Mouse (Mus musculus) intestine, embryonic 16.5 days (tissue): Measurements from ENCODE around the gene C330007P06Rik. TPM values are rescaled to one million over a fixed set of nuclear protein-coding genes. Genes with fewer than 3 reads are reported as not detected.
A peak's percentile ranks its signal among the peaks of the same experiment; 100 is the strongest.

Experiments
- ATAC-seq: fragments of 200-750 bp; cut with Nextera tagmentation; 2 replicates; pipeline ENCODE4 v1.8.0; 2017; ENCODE audit warnings: moderate TSS enrichment, moderate library complexity
- H3K27ac ChIP-seq: fragments of 300-500 bp; sonication (generic); 2 replicates; pipeline ENCODE4 v1.5.1; 2014; ENCODE audit warnings: mild to moderate bottlenecking, low read length
- H3K27me3 ChIP-seq: fragments of 300-500 bp; sonication (generic); replicated peaks from 2 replicates; pipeline ENCODE4 v1.6.1; 2014; ENCODE audit warnings: low read length, control low read depth, mixed read lengths; ENCODE audit not compliant: control insufficient read depth, insufficient read depth
- H3K36me3 ChIP-seq: fragments of 300-500 bp; sonication (generic); 2 replicates; pipeline ENCODE4 v1.6.1; 2014; ENCODE audit warnings: low read length, control low read depth; ENCODE audit not compliant: control insufficient read depth, insufficient read depth
- H3K4me1 ChIP-seq: fragments of 300-500 bp; sonication (generic); 2 replicates; pipeline ENCODE4 v1.6.1; 2014; ENCODE audit warnings: low read length, control low read depth, mixed read lengths; ENCODE audit not compliant: control insufficient read depth, insufficient read depth
- H3K4me2 ChIP-seq: fragments of 300-500 bp; sonication (generic); 2 replicates; pipeline ENCODE4 v1.6.1; 2014; ENCODE audit warnings: low read depth, low read length, control low read depth
- H3K4me3 ChIP-seq: fragments of 300-500 bp; sonication (generic); 2 replicates; pipeline ENCODE4 v1.5.1; 2014; ENCODE audit warnings: mild to moderate bottlenecking, low read length
- H3K9ac ChIP-seq: fragments of 300-500 bp; sonication (generic); 2 replicates; pipeline ENCODE4 v1.6.1; 2014; ENCODE audit warnings: low read depth, low read length
- H3K9me3 ChIP-seq: fragments of 300-500 bp; sonication (generic); 2 replicates; pipeline ENCODE4 v1.6.1; 2016; ENCODE audit warnings: low read length, control low read depth; ENCODE audit not compliant: control insufficient read depth
- WGBS: fragments of 180-500 bp; shearing (Covaris S2); extraction: QIAGEN DNeasy Blood & Tissue Kit; methylation state at CpG from one replicate; pipeline ENCODE4 v1.1.7; 2014; 5-methylcytosine and 5-hydroxymethylcytosine counted together
- polyA plus RNA-seq: library from polyadenylated mRNA; unstranded; fragments of >200 nt; fragmentation: Nextera tagmentation; extraction: Ambion mirVana; gene quantifications from 2 replicates; pipeline ENCODE4 v1.2.1, GENCODE M21; 2015

The C330007P06Rik gene
- polyA plus RNA-seq, 1 experiment from 2014 or later = 24.9 TPM

DNA sequence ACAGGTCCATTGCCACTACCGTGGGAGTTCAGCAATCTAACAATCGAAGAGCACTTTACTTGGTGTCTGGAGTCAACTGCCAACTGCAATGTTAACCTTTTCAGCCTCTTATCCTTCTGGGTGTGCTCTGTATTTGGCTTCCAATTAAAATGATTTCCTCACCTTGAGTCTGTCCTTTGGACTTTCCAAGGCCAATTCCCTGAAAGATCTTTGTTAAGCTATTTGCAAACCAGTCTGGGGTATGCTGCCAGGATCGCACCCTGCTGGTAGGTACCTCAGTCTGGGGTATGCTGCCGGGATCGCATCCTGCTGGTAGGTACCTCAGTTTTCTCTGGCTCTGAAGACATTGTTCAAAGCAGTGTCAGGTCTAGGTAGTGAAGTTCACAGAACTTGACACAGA, 79.3 kb downstream of the C330007P06Rik start:
- Histone ChIP-seq H3K4me1 (no peaks in the 10 kb centered on the region), H3K9ac (no peak overlapping the region), H3K9me3 (no peaks in the 10 kb centered on the region), H3K27ac (no peak overlapping the region), H3K4me2 (no peak overlapping the region), H3K36me3 (no peaks in the 10 kb centered on the region), H3K4me3 (no peak overlapping the region), H3K27me3 (no peaks in the 10 kb centered on the region)
- ATAC-seq = no peak
- 61% methylated on average over 5 of the region's 5 CpGs for WGBS

DNA sequence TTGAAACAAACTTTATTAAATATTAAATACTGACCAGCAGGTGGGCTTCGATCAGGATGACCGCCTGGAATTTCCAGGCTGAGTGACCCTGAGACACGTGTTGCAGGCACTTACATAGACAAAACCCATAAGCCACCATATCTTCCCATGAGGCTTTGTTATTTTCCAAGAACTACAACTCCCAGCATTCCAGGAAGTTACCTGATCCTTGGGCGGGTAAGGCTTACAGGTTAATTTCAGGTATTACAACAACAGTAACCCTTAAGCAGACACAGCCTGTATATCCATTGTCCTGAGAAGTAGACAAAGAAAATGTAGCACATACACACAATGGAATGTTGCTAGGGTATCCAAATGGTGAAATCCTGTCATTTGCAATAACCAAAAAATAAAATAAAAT, 84.6 kb downstream of the C330007P06Rik start:
- no peaks in the 10 kb centered on the region for H3K9me3 ChIP-seq
- no peaks in the 10 kb centered on the region for H3K36me3 ChIP-seq
- no peak overlapping the region for H3K4me2 ChIP-seq
- H3K4me1 ChIP-seq = no peaks in the 10 kb centered on the region
- H3K27ac ChIP-seq = no peak overlapping the region
- no peaks in the 10 kb centered on the region for H3K27me3 ChIP-seq
- H3K9ac ChIP-seq = no peak overlapping the region
- ATAC-seq = peak; percentile 70; the same call in 1 of the 2 replicates
- no peak overlapping the region for H3K4me3 ChIP-seq
- 56% methylated on average over 4 of the region's 4 CpGs for WGBS

DNA sequence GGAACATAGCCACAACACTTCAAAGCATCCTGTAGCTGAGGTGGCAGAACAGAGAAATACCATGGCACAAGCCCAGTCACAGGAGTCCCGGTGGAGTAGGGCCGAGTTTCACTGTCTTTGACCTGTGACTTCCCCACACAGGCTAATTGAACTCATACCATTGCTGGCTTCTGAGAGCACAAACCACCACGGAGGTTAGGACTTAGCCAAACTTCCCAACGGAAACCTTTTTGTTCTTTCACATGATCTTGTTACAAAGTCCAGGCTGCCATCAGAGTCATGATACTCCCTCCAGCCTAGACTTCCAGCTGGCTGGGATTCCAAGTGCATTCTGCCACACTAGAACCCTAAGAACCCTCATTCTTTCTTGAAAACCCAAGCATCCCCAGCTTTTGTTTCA, 96.2 kb downstream of the C330007P06Rik start:
- no peak for ATAC-seq
- H3K9ac ChIP-seq = no peak overlapping the region
- no peaks in the 10 kb centered on the region for H3K27me3 ChIP-seq
- 80% methylated on average over 4 of the region's 4 CpGs for WGBS
- H3K4me2 ChIP-seq = no peak overlapping the region
- no peak overlapping the region for H3K27ac ChIP-seq
- no peaks in the 10 kb centered on the region for H3K4me1 ChIP-seq
- no peaks in the 10 kb centered on the region for H3K9me3 ChIP-seq
- H3K4me3 ChIP-seq = no peak overlapping the region
- no peaks in the 10 kb centered on the region for H3K36me3 ChIP-seq

DNA sequence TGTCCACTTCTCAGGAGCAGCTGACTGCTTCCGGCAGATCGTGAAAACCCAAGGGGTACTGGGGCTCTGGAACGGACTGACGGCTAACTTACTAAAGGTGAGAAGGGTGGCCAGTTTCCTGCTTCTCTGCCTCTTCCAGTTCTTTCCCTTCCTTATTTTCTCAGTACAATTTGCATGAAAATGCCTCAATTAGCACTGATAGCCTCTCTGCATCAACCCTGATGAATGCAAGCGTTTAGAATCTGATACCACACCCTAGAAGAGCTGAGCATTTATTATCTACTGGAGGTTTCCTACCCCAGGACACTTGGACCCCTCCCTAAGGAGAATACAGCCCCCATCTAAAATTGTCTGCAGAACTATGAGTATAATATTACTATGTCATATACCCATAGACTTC, 98.4 kb downstream of the C330007P06Rik start:
- Histone ChIP-seq H3K9me3 (no peaks in the 10 kb centered on the region), H3K4me1 (no peaks in the 10 kb centered on the region), H3K36me3 (no peaks in the 10 kb centered on the region), H3K4me2 (no peak overlapping the region), H3K4me3 (no peak overlapping the region), H3K9ac (no peak overlapping the region), H3K27ac (no peak overlapping the region), H3K27me3 (no peaks in the 10 kb centered on the region)
- 86% methylated on average over 5 of the region's 5 CpGs for WGBS
- ATAC-seq = no peak

Other genes starting within 250 kb of the C330007P06Rik start
- 1.9 and 2.1 TPM in 2 replicates for gene Akap17b, start 228.7 kb downstream of the C330007P06Rik start, polyA plus RNA-seq
- gene Slc25a43, start 130.5 kb downstream of the C330007P06Rik start, polyA plus RNA-seq = 4.4 and 4.7 TPM in 2 replicates
- 1,210 and 1,225 TPM in 2 replicates for gene Slc25a5, start 78.5 kb downstream of the C330007P06Rik start, polyA plus RNA-seq
- gene Ube2a, start 211 bp downstream of the C330007P06Rik start, polyA plus RNA-seq = 105 and 108 TPM in 2 replicates
- 1.4 and 1.5 TPM in 2 replicates for gene Nkrf, start 28.8 kb upstream of the C330007P06Rik start, polyA plus RNA-seq
- gene Sept6, start 117.7 kb upstream of the C330007P06Rik start, polyA plus RNA-seq = 11.0 and 12.1 TPM in 2 replicates
- 0.11 TPM in 2 replicates for gene Sowahd, start 174.7 kb upstream of the C330007P06Rik start, polyA plus RNA-seq
- 429 and 442 TPM in 2 replicates for gene Rpl39, start 211.3 kb upstream of the C330007P06Rik start, polyA plus RNA-seq
- gene Upf3b, start 236.2 kb upstream of the C330007P06Rik start, polyA plus RNA-seq = 12.1 and 14.2 TPM in 2 replicates